Mouse (Mus musculus) brain, adult 2 months (tissue): ENCODE data around the gene Dusp3.
"Not testable (repeated sequence)": the region's sequence is repeated elsewhere in the genome, so short reads cannot be mapped to it uniquely, and the experiment has no call there.

Source experiments
- DNase-seq: peaks from one replicate; pipeline ENCODE4 v3.0.0; 2011; ENCODE audit warnings: low read depth, low spot score

Gene Dusp3

GRCm38 (mm10) chr11:102011510-102011909 is 24.7 kb upstream of the Dusp3 start:
- DNase-seq, result no peak

- DNase-seq, result peak; percentile 94
Measured at GRCm38 (mm10) chr11:102010140-102010539, 23.3 kb upstream of the Dusp3 start.

- DNase-seq, result no peak
Measured at GRCm38 (mm10) chr11:102008954-102009637, 22.3 kb upstream of the Dusp3 start.

- DNase-seq, result no peak
Measured at GRCm38 (mm10) chr11:102008372-102008771, 21.6 kb upstream of the Dusp3 start.

GRCm38 (mm10) chr11:102006688-102007087 is 19.9 kb upstream of the Dusp3 start:
- DNase-seq, result no peak

GRCm38 (mm10) chr11:102006271-102006670 is 19.5 kb upstream of the Dusp3 start:
- DNase-seq, result no peak

- DNase-seq, result no peak
Measured at GRCm38 (mm10) chr11:102004251-102004650, 17.4 kb upstream of the Dusp3 start.

- no peak for DNase-seq
Measured at GRCm38 (mm10) chr11:101999466-101999865, 12.7 kb upstream of the Dusp3 start.

- DNase-seq, result peak; percentile 50
Measured at GRCm38 (mm10) chr11:101998258-101998657, 11.4 kb upstream of the Dusp3 start.

GRCm38 (mm10) chr11:101995938-101996337 is 9.1 kb upstream of the Dusp3 start:
- peak; percentile 54 for DNase-seq

GRCm38 (mm10) chr11:101994100-101994499 is 7.3 kb upstream of the Dusp3 start:
- peak; percentile 66 for DNase-seq

- peak; percentile 88 for DNase-seq
Measured at GRCm38 (mm10) chr11:101992411-101992810, 5.6 kb upstream of the Dusp3 start.

- no peak for DNase-seq
Measured at GRCm38 (mm10) chr11:101991813-101992212, 5.0 kb upstream of the Dusp3 start.

- DNase-seq, result peak; percentile 85
Measured at GRCm38 (mm10) chr11:101990244-101990643, 3.4 kb upstream of the Dusp3 start.

- peak; percentile 95 for DNase-seq
Measured at GRCm38 (mm10) chr11:101985990-101986389, 823 bp downstream of the Dusp3 start.

- not testable (repeated sequence) for DNase-seq
Measured at GRCm38 (mm10) chr11:101985450-101985849, 1.4 kb downstream of the Dusp3 start.

GRCm38 (mm10) chr11:101984054-101985025 is 2.5 kb downstream of the Dusp3 start, which contains the start of gene Cfap97d1:
TSS of gene Cfap97d1 (plus strand) at chr11:101984279.
- peak; percentile 99 for DNase-seq

- no peak for DNase-seq
Measured at GRCm38 (mm10) chr11:101983431-101983921, 3.3 kb downstream of the Dusp3 start.

GRCm38 (mm10) chr11:101982981-101983411 is 3.8 kb downstream of the Dusp3 start:
- DNase-seq, result peak; percentile 60

GRCm38 (mm10) chr11:101981850-101982249 is 5.0 kb downstream of the Dusp3 start:
- peak; percentile 80 for DNase-seq

- no peak for DNase-seq
Measured at GRCm38 (mm10) chr11:101980603-101981157, 6.1 kb downstream of the Dusp3 start.

GRCm38 (mm10) chr11:101979140-101979539 is 7.7 kb downstream of the Dusp3 start:
- DNase-seq, result peak; percentile 64
